Mouse (Mus musculus) C2C12 (cell line): ENCODE measurements around the gene Gmds.

Source experiments
- CTCF ChIP-seq: IDR thresholded peaks from one replicate; pipeline ENCODE4 v1.5.1; 2011; ENCODE audit not compliant: control insufficient read depth, insufficient read depth, insufficient read length
- FOSL1 ChIP-seq: IDR thresholded peaks from one replicate; pipeline ENCODE4 v1.8.0; 2011; ENCODE audit warnings: mild to moderate bottlenecking, low read length; ENCODE audit not compliant: poor library complexity, insufficient read depth, severe bottlenecking
- USF1 ChIP-seq: IDR thresholded peaks from one replicate; pipeline ENCODE4 v1.6.1; 2011; ENCODE audit warnings: low read depth, mild to moderate bottlenecking, control low read depth, moderate library complexity

- TF ChIP-seq FOSL1 = no peak
- TF ChIP-seq CTCF = no peak
- TF ChIP-seq USF1 = no peak
These were observed 510.1 kb downstream of the Gmds start for GRCm38 (mm10) chr13:31828446-31828845.
